Mouse (Mus musculus) inflammation-experienced regulatory T-cells, adult 6 months (primary cell): ENCODE results near the gene Asphd2. TPM values are rescaled to one million over a fixed set of nuclear protein-coding genes. Genes with fewer than 3 reads are reported as not detected.

Source experiments
- ATAC-seq: one replicate; pipeline ENCODE4 v1.8.0; 2017
- polyA plus RNA-seq, 3 experiments: library from polyadenylated mRNA; unstranded; fragments of 100-300 nt; shearing (Covaris generic); gene quantifications; one replicate each; pipeline ENCODE4 v1.2.1; 2017

The Asphd2 gene
- polyA plus RNA-seq, 3 experiments from 2014 or later, result not detected

GRCm38 (mm10) chr5:112346211-112346965 is 48.3 kb downstream of the Asphd2 start:
- no peak for ATAC-seq

GRCm38 (mm10) chr5:112344092-112344960 is 50.3 kb downstream of the Asphd2 start:
- ATAC-seq, result no peak

GRCm38 (mm10) chr5:112343205-112343595 is 51.5 kb downstream of the Asphd2 start:
- ATAC-seq, result peak; percentile 45

GRCm38 (mm10) chr5:112342463-112343204 is 52.0 kb downstream of the Asphd2 start, which contains the start of the genes Srrd and Hps4:
Srrd (minus strand) TSS chr5:112343040.
Hps4 (plus strand) TSS chr5:112343083.
- peak; percentile 71 for ATAC-seq

GRCm38 (mm10) chr5:112339215-112339614 is 55.5 kb downstream of the Asphd2 start:
- ATAC-seq, result no peak

GRCm38 (mm10) chr5:112337004-112337403 is 57.7 kb downstream of the Asphd2 start:
- ATAC-seq, result no peak

- peak; percentile 64 for ATAC-seq
Observed at GRCm38 (mm10) chr5:112335473-112335872, 59.2 kb downstream of the Asphd2 start.

Other genes starting within 250 kb of the Asphd2 start
- gene Cryba4, start 142.3 kb downstream of the Asphd2 start, polyA plus RNA-seq, result 1 to 10 TPM in 1 of 3 experiments, under 1 TPM in 1, not detected in 1; 0.56 to 1.3 TPM
- under 1 TPM in 1 of 3 experiments, not detected in 2; 0.97 TPM for gene Crybb1, start 139.1 kb downstream of the Asphd2 start, polyA plus RNA-seq
- 100 to 1,000 TPM in 1 of 3 experiments, 10 to 100 TPM in 2; 59.1 to 111 (median 64.1) TPM for gene Tpst2, start 118.2 kb downstream of the Asphd2 start, polyA plus RNA-seq
- gene Tfip11, start 68.5 kb downstream of the Asphd2 start, polyA plus RNA-seq, result 10 to 100 TPM; 14.7 to 26.1 (median 15.3) TPM
- gene Srrd, start 51.8 kb downstream of the Asphd2 start, polyA plus RNA-seq, result 1 to 10 TPM; 2.9 to 4.8 (median 4.4) TPM
- 10 to 100 TPM; 13.9 to 19.0 (median 16.4) TPM for gene Hps4, start 51.8 kb downstream of the Asphd2 start, polyA plus RNA-seq
- gene Gm6583, start 38.8 kb downstream of the Asphd2 start, polyA plus RNA-seq, result under 1 TPM in 1 of 3 experiments, not detected in 2; 0.25 TPM
- gene Gm6588, start 54.6 kb upstream of the Asphd2 start, polyA plus RNA-seq, result not detected
- gene Sez6l, start 182.3 kb upstream of the Asphd2 start, polyA plus RNA-seq, result under 1 TPM in 1 of 3 experiments, not detected in 2; 0.08 TPM